ENCODE assay signal across 1 mouse cellular context in the genomic region with DNA sequence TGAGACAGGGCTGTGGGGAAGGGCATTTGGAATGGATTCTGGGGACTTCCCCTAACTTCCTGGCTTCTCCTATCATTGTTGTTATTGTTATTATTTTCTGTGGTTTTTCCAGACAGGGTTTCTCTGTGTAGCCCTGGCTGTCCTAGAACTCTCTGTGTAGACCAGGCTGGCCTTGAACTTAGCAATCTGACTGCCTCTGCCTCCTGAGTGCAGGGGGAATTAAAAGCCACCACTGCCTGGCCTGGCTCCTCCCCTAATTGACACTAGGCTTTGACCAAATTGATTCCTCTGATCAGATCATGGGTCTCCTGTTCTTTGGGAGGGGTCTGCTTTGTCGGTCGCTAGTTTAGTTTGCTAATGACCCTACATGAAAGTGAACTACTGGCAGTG.
TF ChIP-seq lines count a peak whose summit lies in the region.

No protein-coding gene starts in this region.

TF ChIP-seq in MEL, 35 proteins besides CTCF, POLR2A, EP300 and RAD21:
- no peak for TF ChIP-seq MYC (IDR thresholded peaks at IDR 0.05; ENCODE audit: low read depth, low read length)
- TF ChIP-seq NELFE (IDR thresholded peaks at IDR 0.05; ENCODE audit: low read depth, low read length), result no peak
